Mouse (Mus musculus): Measurements from ENCODE around the gene Vamp5. TPM values are rescaled to one million over a fixed set of nuclear protein-coding genes. Genes with fewer than 3 reads are reported as not detected.

Gene Vamp5
- polyA plus RNA-seq, 1 experiment from 2014 or later = 26.3 TPM

- H3K27me3 ChIP-seq (ENCODE audit: control insufficient read depth, insufficient read depth, low read length) = no peaks in the 10 kb centered on the region
- peaks cover 9% of the 10 kb centered on the region; the same call in 1 of the 2 replicates for H3K4me1 ChIP-seq (ENCODE audit: control insufficient read depth, insufficient read depth, low read length)
- H3K9me3 ChIP-seq (ENCODE audit: control insufficient read depth, low read depth, low read length) = no peaks in the 10 kb centered on the region
- H3K4me3 ChIP-seq (ENCODE audit: low read depth, low read length) = no peak overlapping the region
- no peak for ATAC-seq (ENCODE audit: insufficient number of reproducible peaks, insufficient read depth, low FRiP score, low read depth)
- WGBS = 75% methylated on average over 15 of the region's 15 CpGs
- H3K4me2 ChIP-seq (replicated peaks; ENCODE audit: low read depth, low read length) = no peak overlapping the region
- no peak overlapping the region for H3K27ac ChIP-seq (ENCODE audit: low read length)
- no peaks in the 10 kb centered on the region for H3K36me3 ChIP-seq (ENCODE audit: control insufficient read depth, insufficient read depth, low read length)
- H3K9ac ChIP-seq (replicated peaks; ENCODE audit: low read depth, low read length) = no peak overlapping the region
Measured at GRCm38 (mm10) chr6:72374820-72375563, 5.3 kb downstream of the Vamp5 start.

DNA sequence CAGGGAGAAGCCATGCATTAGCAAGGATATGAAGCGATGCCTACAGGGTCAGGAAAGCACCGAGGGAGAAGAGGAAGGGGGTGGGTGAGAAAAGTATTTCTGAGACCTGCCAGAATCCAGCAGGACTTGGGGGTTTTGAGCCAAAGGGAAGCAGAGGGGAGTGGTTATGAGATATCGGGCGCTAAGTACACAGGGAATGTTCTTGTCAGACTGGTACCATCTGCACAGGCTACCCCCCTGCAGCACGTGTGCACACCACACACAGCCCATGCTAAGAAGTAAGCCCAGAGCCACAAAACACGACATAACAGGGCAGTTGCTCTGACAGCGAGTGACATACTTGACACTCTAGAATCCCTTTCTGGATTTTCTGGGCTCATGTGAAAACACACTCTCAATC is 6.1 kb downstream of the Vamp5 start:
- Histone ChIP-seq H3K36me3 (ENCODE audit: control insufficient read depth, insufficient read depth, low read length) (no peaks in the 10 kb centered on the region), H3K4me2 (replicated peaks; ENCODE audit: low read depth, low read length) (no peak overlapping the region), H3K27ac (ENCODE audit: low read length) (no peak overlapping the region), H3K4me1 (ENCODE audit: control insufficient read depth, insufficient read depth, low read length) (peaks cover 9% of the 10 kb centered on the region; the same call in 1 of the 2 replicates), H3K9ac (replicated peaks; ENCODE audit: low read depth, low read length) (no peak overlapping the region), H3K9me3 (ENCODE audit: control insufficient read depth, low read depth, low read length) (no peaks in the 10 kb centered on the region), H3K27me3 (ENCODE audit: control insufficient read depth, insufficient read depth, low read length) (no peaks in the 10 kb centered on the region), H3K4me3 (ENCODE audit: low read depth, low read length) (no peak overlapping the region)
- WGBS = 54% methylated on average over 7 of the region's 7 CpGs
- ATAC-seq (ENCODE audit: insufficient number of reproducible peaks, insufficient read depth, low FRiP score, low read depth) = no peak

DNA sequence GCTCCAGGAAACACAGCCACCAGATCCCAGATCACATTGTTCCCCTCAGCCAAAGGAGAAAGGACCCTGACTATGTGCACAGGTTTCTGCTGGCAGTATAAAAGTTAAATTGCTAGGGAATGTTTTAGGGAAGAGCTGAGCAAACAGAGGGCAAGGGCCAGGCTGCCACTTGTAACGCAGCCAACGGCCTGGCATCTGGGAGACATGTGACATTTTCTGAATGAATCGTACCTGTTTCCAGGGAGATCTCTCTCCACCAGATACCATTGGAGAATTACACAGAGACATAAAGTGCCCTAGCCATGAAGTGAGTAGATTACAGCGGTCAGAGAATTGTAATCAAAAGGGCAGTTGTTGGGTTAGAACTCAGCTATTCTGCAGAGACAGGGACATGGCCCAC is 7.1 kb downstream of the Vamp5 start:
- H3K27me3 ChIP-seq (ENCODE audit: control insufficient read depth, insufficient read depth, low read length) = no peaks in the 10 kb centered on the region
- no peak overlapping the region for H3K27ac ChIP-seq (ENCODE audit: low read length)
- no peak overlapping the region for H3K9ac ChIP-seq (replicated peaks; ENCODE audit: low read depth, low read length)
- ATAC-seq (ENCODE audit: insufficient number of reproducible peaks, insufficient read depth, low FRiP score, low read depth) = no peak
- no peaks in the 10 kb centered on the region for H3K36me3 ChIP-seq (ENCODE audit: control insufficient read depth, insufficient read depth, low read length)
- H3K4me3 ChIP-seq (ENCODE audit: low read depth, low read length) = no peak overlapping the region
- no peaks in the 10 kb centered on the region for H3K9me3 ChIP-seq (ENCODE audit: control insufficient read depth, low read depth, low read length)
- H3K4me2 ChIP-seq (replicated peaks; ENCODE audit: low read depth, low read length) = no peak overlapping the region
- peaks cover 9% of the 10 kb centered on the region; the same call in 1 of the 2 replicates for H3K4me1 ChIP-seq (ENCODE audit: control insufficient read depth, insufficient read depth, low read length)
- WGBS = 70% methylated on average over 4 of the region's 4 CpGs

DNA sequence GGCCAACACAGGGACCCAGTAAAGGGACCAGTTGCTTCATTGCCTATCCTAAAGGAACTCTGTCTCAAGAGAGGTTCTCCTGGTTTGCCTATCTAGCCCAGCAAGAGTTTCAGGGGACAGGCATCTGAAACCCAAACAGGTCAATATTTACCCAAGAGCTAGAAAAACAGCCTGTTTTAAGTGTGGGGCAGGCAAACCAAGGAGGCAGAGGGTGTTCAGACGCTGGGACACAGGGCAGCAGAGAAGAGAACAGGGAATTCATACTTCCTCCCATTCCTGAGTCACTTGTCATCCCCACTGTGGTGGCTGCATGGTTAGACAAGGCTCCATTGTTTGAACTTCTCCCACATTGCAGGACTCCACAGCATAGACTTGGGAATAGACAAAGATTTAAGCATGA is 8.7 kb downstream of the Vamp5 start:
- Histone ChIP-seq H3K9ac (replicated peaks; ENCODE audit: low read depth, low read length) (no peak overlapping the region), H3K27ac (ENCODE audit: low read length) (peak overlapping the region; percentile 4; the same call in 1 of the 2 replicates), H3K36me3 (ENCODE audit: control insufficient read depth, insufficient read depth, low read length) (no peaks in the 10 kb centered on the region), H3K4me1 (ENCODE audit: control insufficient read depth, insufficient read depth, low read length) (peaks cover 9% of the 10 kb centered on the region; the same call in 1 of the 2 replicates), H3K27me3 (ENCODE audit: control insufficient read depth, insufficient read depth, low read length) (no peaks in the 10 kb centered on the region), H3K9me3 (ENCODE audit: control insufficient read depth, low read depth, low read length) (no peaks in the 10 kb centered on the region), H3K4me2 (replicated peaks; ENCODE audit: low read depth, low read length) (no peak overlapping the region), H3K4me3 (ENCODE audit: low read depth, low read length) (no peak overlapping the region)
- no peak for ATAC-seq (ENCODE audit: insufficient number of reproducible peaks, insufficient read depth, low FRiP score, low read depth)
- 18% methylated on average over 1 of the region's 1 CpGs for WGBS

GRCm38 (mm10) chr6:72371147-72371546 is 9.1 kb downstream of the Vamp5 start:
- Histone ChIP-seq H3K36me3 (ENCODE audit: control insufficient read depth, insufficient read depth, low read length) (no peaks in the 10 kb centered on the region), H3K27ac (ENCODE audit: low read length) (peak overlapping the region; percentile 4; the same call in 1 of the 2 replicates), H3K27me3 (ENCODE audit: control insufficient read depth, insufficient read depth, low read length) (no peaks in the 10 kb centered on the region), H3K4me3 (ENCODE audit: low read depth, low read length) (no peak overlapping the region), H3K9ac (replicated peaks; ENCODE audit: low read depth, low read length) (no peak overlapping the region), H3K4me1 (ENCODE audit: control insufficient read depth, insufficient read depth, low read length) (peaks cover 9% of the 10 kb centered on the region; the same call in 1 of the 2 replicates), H3K9me3 (ENCODE audit: control insufficient read depth, low read depth, low read length) (no peaks in the 10 kb centered on the region), H3K4me2 (replicated peaks; ENCODE audit: low read depth, low read length) (no peak overlapping the region)
- 28% methylated on average over 5 of the region's 5 CpGs for whole genome bisulfite sequencing
- ATAC-seq (ENCODE audit: insufficient number of reproducible peaks, insufficient read depth, low FRiP score, low read depth) = no peak

- no peaks in the 10 kb centered on the region for H3K27me3 ChIP-seq (ENCODE audit: control insufficient read depth, insufficient read depth, low read length)
- H3K27ac ChIP-seq (ENCODE audit: low read length) = no peak overlapping the region
- 77% methylated on average over 12 of the region's 12 CpGs for WGBS
- no peaks in the 10 kb centered on the region for H3K36me3 ChIP-seq (ENCODE audit: control insufficient read depth, insufficient read depth, low read length)
- no peak overlapping the region for H3K9ac ChIP-seq (replicated peaks; ENCODE audit: low read depth, low read length)
- no peaks in the 10 kb centered on the region for H3K9me3 ChIP-seq (ENCODE audit: control insufficient read depth, low read depth, low read length)
- no peak overlapping the region for H3K4me2 ChIP-seq (replicated peaks; ENCODE audit: low read depth, low read length)
- H3K4me3 ChIP-seq (ENCODE audit: low read depth, low read length) = no peak overlapping the region
- H3K4me1 ChIP-seq (ENCODE audit: control insufficient read depth, insufficient read depth, low read length) = peaks cover 9% of the 10 kb centered on the region; the same call in 1 of the 2 replicates
- no peak for ATAC-seq (ENCODE audit: insufficient number of reproducible peaks, insufficient read depth, low FRiP score, low read depth)
Measured at GRCm38 (mm10) chr6:72370091-72370490, 10.2 kb downstream of the Vamp5 start.

- no peaks in the 10 kb centered on the region for H3K36me3 ChIP-seq (ENCODE audit: control insufficient read depth, insufficient read depth, low read length)
Measured at GRCm38 (mm10) chr6:72369557-72369956, 10.7 kb downstream of the Vamp5 start.

DNA sequence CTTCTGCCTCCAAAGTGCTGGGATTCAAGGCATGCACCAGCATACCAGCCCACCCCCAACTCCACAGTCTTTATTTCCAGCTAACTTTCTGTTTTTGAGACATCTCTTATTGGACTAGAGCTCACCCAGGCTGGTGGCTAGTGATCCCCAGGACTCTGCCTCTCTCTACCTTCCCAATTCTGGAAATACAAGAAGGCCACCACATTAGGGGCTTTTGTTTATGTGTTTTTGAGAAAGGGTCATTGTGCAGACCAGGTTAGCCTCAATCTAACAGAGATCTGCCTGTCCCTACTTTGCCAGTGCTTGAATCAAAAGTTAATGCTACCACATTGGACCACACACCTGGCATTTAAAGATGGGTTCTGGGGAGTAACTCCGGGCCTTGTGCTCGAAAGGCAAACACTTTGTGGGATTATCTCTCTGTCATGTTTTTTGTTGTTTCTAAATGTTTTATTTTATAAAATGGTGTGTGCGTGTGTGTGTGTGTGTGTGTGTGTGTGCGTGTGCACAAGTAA is 12.8 kb downstream of the Vamp5 start:
- Histone ChIP-seq H3K27ac (ENCODE audit: low read length) (no peak overlapping the region), H3K9ac (replicated peaks; ENCODE audit: low read depth, low read length) (no peak overlapping the region), H3K27me3 (ENCODE audit: control insufficient read depth, insufficient read depth, low read length) (no peaks in the 10 kb centered on the region), H3K9me3 (ENCODE audit: control insufficient read depth, low read depth, low read length) (no peaks in the 10 kb centered on the region), H3K36me3 (ENCODE audit: control insufficient read depth, insufficient read depth, low read length) (no peaks in the 10 kb centered on the region), H3K4me2 (replicated peaks; ENCODE audit: low read depth, low read length) (no peak overlapping the region), H3K4me1 (ENCODE audit: control insufficient read depth, insufficient read depth, low read length) (peaks cover 9% of the 10 kb centered on the region; the same call in 1 of the 2 replicates), H3K4me3 (ENCODE audit: low read depth, low read length) (no peak overlapping the region)
- ATAC-seq (ENCODE audit: insufficient number of reproducible peaks, insufficient read depth, low FRiP score, low read depth) = no peak
- WGBS = 76% methylated on average over 4 of the region's 4 CpGs

More at GRCm38 (mm10) chr6:72369557-72369956, 10.7 kb downstream of the Vamp5 start:
- no peak for ATAC-seq (ENCODE audit: insufficient number of reproducible peaks, insufficient read depth, low FRiP score, low read depth)
- H3K4me2 ChIP-seq (replicated peaks; ENCODE audit: low read depth, low read length) = no peak overlapping the region
- no peaks in the 10 kb centered on the region for H3K27me3 ChIP-seq (ENCODE audit: control insufficient read depth, insufficient read depth, low read length)
- H3K27ac ChIP-seq (ENCODE audit: low read length) = no peak overlapping the region
- H3K4me1 ChIP-seq (ENCODE audit: control insufficient read depth, insufficient read depth, low read length) = peaks cover 9% of the 10 kb centered on the region; the same call in 1 of the 2 replicates
- WGBS = 76% methylated on average over 4 of the region's 4 CpGs
- no peaks in the 10 kb centered on the region for H3K9me3 ChIP-seq (ENCODE audit: control insufficient read depth, low read depth, low read length)
- no peak overlapping the region for H3K9ac ChIP-seq (replicated peaks; ENCODE audit: low read depth, low read length)
- H3K4me3 ChIP-seq (ENCODE audit: low read depth, low read length) = no peak overlapping the region

Data from stomach, embryonic 14.5 days (tissue).